Mouse (Mus musculus) neural tube, embryonic 14.5 days (tissue): ENCODE data around the gene Cfap61. TPM values are rescaled to one million over a fixed set of nuclear protein-coding genes. Genes with fewer than 3 reads are reported as not detected.

Experiments
- ATAC-seq: fragments of 200-750 bp; cut with Nextera tagmentation; 2 replicates; pipeline ENCODE4 v1.8.0; 2017; ENCODE audit warnings: low read depth, mild to moderate bottlenecking, moderate TSS enrichment, moderate library complexity
- H3K27ac ChIP-seq: fragments of 300-500 bp; sonication (generic); 2 replicates; pipeline ENCODE4 v1.5.1; 2014; ENCODE audit warnings: low read depth, mild to moderate bottlenecking, control low read depth, low read length, moderate library complexity, mixed read lengths
- H3K27me3 ChIP-seq: fragments of 300-500 bp; sonication (generic); 2 replicates; pipeline ENCODE4 v1.6.1; 2014; ENCODE audit warnings: low read length; ENCODE audit not compliant: control insufficient read depth, insufficient read depth
- H3K36me3 ChIP-seq: fragments of 300-500 bp; sonication (generic); 2 replicates; pipeline ENCODE4 v1.6.1; 2014; ENCODE audit warnings: low read length, mixed read lengths; ENCODE audit not compliant: control insufficient read depth, insufficient read depth
- H3K4me1 ChIP-seq: fragments of 300-500 bp; sonication (generic); 2 replicates; pipeline ENCODE4 v1.6.1; 2014; ENCODE audit warnings: low read length; ENCODE audit not compliant: control insufficient read depth, insufficient read depth
- H3K4me2 ChIP-seq: fragments of 300-500 bp; sonication (generic); 2 replicates; pipeline ENCODE4 v1.6.1; 2014; ENCODE audit warnings: mild to moderate bottlenecking, low read depth, low read length, control low read depth
- H3K4me3 ChIP-seq: fragments of 300-500 bp; sonication (generic); 2 replicates; pipeline ENCODE4 v1.5.1; 2014; ENCODE audit warnings: low read depth, low read length, control low read depth, mixed read lengths
- H3K9ac ChIP-seq: fragments of 300-500 bp; sonication (generic); replicated peaks from 2 replicates; pipeline ENCODE4 v1.6.1; 2014; ENCODE audit warnings: low read depth, mild to moderate bottlenecking, control low read depth, low read length, mixed read lengths
- H3K9me3 ChIP-seq: fragments of 300-500 bp; sonication (generic); 2 replicates; pipeline ENCODE4 v1.6.1; 2016; ENCODE audit warnings: low read length; ENCODE audit not compliant: control insufficient read depth
- WGBS: fragments of 180-500 bp; shearing (Covaris S2); extraction: QIAGEN DNeasy Blood & Tissue Kit; methylation state at CpG from one replicate; pipeline ENCODE4 v1.1.7; 2014; 5-methylcytosine and 5-hydroxymethylcytosine counted together
- polyA plus RNA-seq: library from polyadenylated mRNA; unstranded; fragments of >200 nt; fragmentation: Nextera tagmentation; extraction: Ambion mirVana; gene quantifications from 2 replicates; pipeline ENCODE4 v1.2.1, GENCODE M21; 2014

Gene Cfap61
- polyA plus RNA-seq, 1 experiment from 2014 or later: 4.9 TPM

- WGBS: 78% methylated on average over 1 of the region's 1 CpGs
- no peak for ATAC-seq
- no peak overlapping the region for H3K4me3 ChIP-seq
- H3K27me3 ChIP-seq: no peaks in the 10 kb centered on the region
- H3K36me3 ChIP-seq: no peaks in the 10 kb centered on the region
- H3K9me3 ChIP-seq: no peaks in the 10 kb centered on the region
- H3K9ac ChIP-seq: no peak overlapping the region
- no peak overlapping the region for H3K4me2 ChIP-seq
- no peaks in the 10 kb centered on the region for H3K4me1 ChIP-seq
- H3K27ac ChIP-seq: no peak overlapping the region
Measured at GRCm38 (mm10) chr2:146178718-146179117, 244.1 kb downstream of the Cfap61 start.

GRCm38 (mm10) chr2:146183830-146184793, 249.5 kb downstream of the Cfap61 start:
- Histone ChIP-seq H3K27ac (no peak overlapping the region), H3K4me3 (no peak overlapping the region), H3K4me1 (peaks cover 3% of the 10 kb centered on the region; the same call in 1 of the 2 replicates), H3K4me2 (no peak overlapping the region), H3K9me3 (no peaks in the 10 kb centered on the region), H3K27me3 (no peaks in the 10 kb centered on the region), H3K36me3 (no peaks in the 10 kb centered on the region), H3K9ac (no peak overlapping the region)
- WGBS: 66% methylated on average over 24 of the region's 24 CpGs
- ATAC-seq: no peak

GRCm38 (mm10) chr2:146196126-146196525, 261.5 kb downstream of the Cfap61 start:
- no peaks in the 10 kb centered on the region for H3K4me1 ChIP-seq
- no peaks in the 10 kb centered on the region for H3K9me3 ChIP-seq
- no peak overlapping the region for H3K4me3 ChIP-seq
- H3K27ac ChIP-seq: no peak overlapping the region
- no peak for ATAC-seq
- no peaks in the 10 kb centered on the region for H3K36me3 ChIP-seq
- H3K9ac ChIP-seq: no peak overlapping the region
- no peaks in the 10 kb centered on the region for H3K27me3 ChIP-seq
- no peak overlapping the region for H3K4me2 ChIP-seq
- 93% methylated on average over 11 of the region's 11 CpGs for WGBS

- no peaks in the 10 kb centered on the region for H3K9me3 ChIP-seq
- WGBS: 86% methylated on average over 7 of the region's 7 CpGs
- no peak overlapping the region for H3K4me3 ChIP-seq
- no peaks in the 10 kb centered on the region for H3K4me1 ChIP-seq
- H3K27me3 ChIP-seq: no peaks in the 10 kb centered on the region
- H3K9ac ChIP-seq: no peak overlapping the region
- no peaks in the 10 kb centered on the region for H3K36me3 ChIP-seq
- no peak overlapping the region for H3K27ac ChIP-seq
- ATAC-seq: no peak
- H3K4me2 ChIP-seq: no peak overlapping the region
Measured at GRCm38 (mm10) chr2:146197947-146198346, 263.4 kb downstream of the Cfap61 start.

- Histone ChIP-seq H3K27ac (no peak overlapping the region), H3K4me1 (no peaks in the 10 kb centered on the region), H3K36me3 (no peaks in the 10 kb centered on the region), H3K27me3 (0 out of 2 replicates have a peak, but pooled peaks cover 2% of the 10 kb centered on the region), H3K4me2 (no peak overlapping the region), H3K9me3 (no peaks in the 10 kb centered on the region), H3K4me3 (no peak overlapping the region), H3K9ac (no peak overlapping the region)
- no peak for ATAC-seq
- WGBS: 25% methylated on average over 4 of the region's 4 CpGs
Measured at GRCm38 (mm10) chr2:146210968-146211367, 276.4 kb downstream of the Cfap61 start.

- WGBS: 3% methylated on average over 9 of the region's 9 CpGs
- ATAC-seq: peak; percentile 35; the same call in 1 of the 2 replicates
Measured at GRCm38 (mm10) chr2:146214715-146215114, 280.1 kb downstream of the Cfap61 start.

GRCm38 (mm10) chr2:146216111-146217064, 281.8 kb downstream of the Cfap61 start:
- no peaks in the 10 kb centered on the region for H3K36me3 ChIP-seq
- H3K27ac ChIP-seq: no peak overlapping the region
- H3K4me2 ChIP-seq: no peak overlapping the region
- 8% methylated on average over 14 of the region's 14 CpGs for WGBS
- 0 out of 2 replicates have a peak, but pooled peaks cover 15% of the 10 kb centered on the region for H3K4me1 ChIP-seq
- peaks cover 7% of the 10 kb centered on the region; the same call in 1 of the 2 replicates for H3K27me3 ChIP-seq
- no peak overlapping the region for H3K4me3 ChIP-seq
- H3K9ac ChIP-seq: no peak overlapping the region
- H3K9me3 ChIP-seq: no peaks in the 10 kb centered on the region
- no peak for ATAC-seq

More at GRCm38 (mm10) chr2:146214715-146215114, 280.1 kb downstream of the Cfap61 start:
- Histone ChIP-seq H3K36me3 (no peaks in the 10 kb centered on the region), H3K4me2 (no peak overlapping the region), H3K4me3 (no peak overlapping the region), H3K4me1 (0 out of 2 replicates have a peak, but pooled peaks cover 8% of the 10 kb centered on the region), H3K9me3 (no peaks in the 10 kb centered on the region), H3K9ac (no peak overlapping the region), H3K27me3 (peaks cover 7% of the 10 kb centered on the region; the same call in 1 of the 2 replicates), H3K27ac (no peak overlapping the region)

GRCm38 (mm10) chr2:146217227-146217980, 282.8 kb downstream of the Cfap61 start:
- Histone ChIP-seq H3K4me3 (no peak overlapping the region), H3K4me1 (0 out of 2 replicates have a peak, but pooled peaks cover 15% of the 10 kb centered on the region), H3K36me3 (no peaks in the 10 kb centered on the region), H3K27me3 (peaks cover 10% of the 10 kb centered on the region; the same call in 1 of the 2 replicates), H3K4me2 (peak overlapping the region; percentile 49; the same call in 1 of the 2 replicates), H3K27ac (no peak overlapping the region), H3K9ac (no peak overlapping the region), H3K9me3 (no peaks in the 10 kb centered on the region)
- WGBS: under 1% methylated on average over 16 of the region's 16 CpGs
- no peak for ATAC-seq
